Mouse (Mus musculus) small intestine, adult 2 months (tissue): ENCODE measurements around the gene Irf2. TPM values are rescaled to one million over a fixed set of nuclear protein-coding genes. Genes with fewer than 3 reads are reported as not detected.

Experiments
- H3K27ac ChIP-seq: fragments of 200-500 bp; 2 replicates; pipeline ENCODE4 v1.5.1; 2012; ENCODE audit warnings: low read depth, low read length, control low read depth, inconsistent platforms; ENCODE audit not compliant: insufficient read depth
- H3K27me3 ChIP-seq: fragments of 200-500 bp; 2 replicates; pipeline ENCODE4 v1.6.1; 2012; ENCODE audit warnings: mild to moderate bottlenecking, moderate library complexity, low read length, inconsistent platforms; ENCODE audit not compliant: control insufficient read depth, insufficient read depth
- H3K36me3 ChIP-seq: fragments of 200-500 bp; 2 replicates; pipeline ENCODE4 v1.6.1; 2012; ENCODE audit warnings: mild to moderate bottlenecking, low read length, control low read depth, inconsistent platforms; ENCODE audit not compliant: control insufficient read depth, insufficient read depth
- H3K4me1 ChIP-seq: fragments of 200-500 bp; 2 replicates; pipeline ENCODE4 v1.6.1; 2012; ENCODE audit warnings: low read length, inconsistent platforms, mixed read lengths; ENCODE audit not compliant: control insufficient read depth, insufficient read depth, insufficient read length
- H3K4me3 ChIP-seq: fragments of 200-500 bp; 2 replicates; pipeline ENCODE4 v1.5.1; 2012; ENCODE audit warnings: low read depth, mild to moderate bottlenecking, control low read depth, inconsistent platforms, low read length, moderate library complexity
- CTCF ChIP-seq: fragments of 200-500 bp; IDR thresholded peaks from 2 replicates; pipeline ENCODE4 v1.5.1; 2012; ENCODE audit warnings: low read depth, mild to moderate bottlenecking, control low read depth, inconsistent platforms, low read length, moderate library complexity, mixed read lengths; ENCODE audit not compliant: insufficient replicate concordance, insufficient read length; ENCODE audit errors: extremely low read depth
- POLR2A ChIP-seq: fragments of 200-500 bp; IDR thresholded peaks from 2 replicates; pipeline ENCODE4 v1.6.1; 2012; ENCODE audit warnings: low read depth, mild to moderate bottlenecking, control low read depth, inconsistent platforms, low read length, moderate library complexity
- WGBS: fragments of 180-500 bp; shearing (Covaris S2); methylation state at CpG from one replicate; pipeline ENCODE4 v1.1.7; 2018; 5-methylcytosine and 5-hydroxymethylcytosine counted together
- polyA plus RNA-seq: library from polyadenylated mRNA; depleted of rRNA; stranded (reverse); fragments of >200 nt; gene quantifications from 2 replicates; pipeline ENCODE4 v1.2.3, GENCODE M21; 2012

Irf2 gene
- polyA plus RNA-seq, 1 experiment: 29.6 TPM

DNA sequence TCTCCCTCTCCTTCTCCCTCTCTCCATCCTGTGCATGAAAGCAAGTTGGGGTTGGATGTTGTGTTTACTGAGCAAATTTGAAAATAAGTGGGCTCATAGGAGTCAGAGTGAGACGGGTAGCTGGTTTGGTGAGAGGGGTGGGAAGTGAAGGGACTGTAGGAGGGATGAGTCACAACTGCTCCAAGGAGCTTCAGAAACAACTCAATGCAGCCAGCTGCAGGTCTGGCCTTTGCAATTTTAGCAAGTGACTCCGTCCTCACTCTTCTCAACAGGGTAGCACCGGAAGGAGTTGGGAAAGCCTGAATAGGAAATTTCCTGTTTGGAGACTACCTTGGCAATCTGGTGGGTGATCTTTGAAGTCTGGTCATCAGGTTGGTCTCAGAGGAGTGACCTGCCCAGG, 25.1 kb upstream of the Irf2 start:
- 71% methylated on average over 3 of the region's 3 CpGs for WGBS
- Histone ChIP-seq H3K27me3 (no peaks in the 10 kb centered on the region), H3K4me3 (no peak overlapping the region), H3K27ac (no peak overlapping the region), H3K36me3 (no peaks in the 10 kb centered on the region), H3K4me1 (peaks cover 4% of the 10 kb centered on the region; the same call in 1 of the 2 replicates)
- no peak for TF ChIP-seq POLR2A
- TF ChIP-seq CTCF: no peak

DNA sequence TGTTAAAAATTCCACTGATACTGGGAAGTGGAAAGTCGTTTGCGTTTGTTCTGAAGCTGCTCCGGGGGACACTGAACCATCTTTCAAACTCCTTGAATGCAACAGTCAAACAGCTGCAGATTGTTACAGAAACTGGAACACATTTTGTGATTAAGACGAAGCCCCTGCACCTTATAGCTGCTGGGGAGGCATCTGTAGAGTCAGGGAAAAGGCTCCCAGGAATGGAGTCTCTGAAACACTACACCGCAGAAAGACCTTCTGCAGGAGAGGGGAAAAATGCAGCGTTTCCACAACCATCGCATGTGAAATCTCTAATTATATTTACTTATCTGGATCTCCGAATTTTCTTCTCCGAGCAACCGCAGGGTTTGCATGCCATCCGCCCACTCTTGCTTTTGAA, 23.1 kb upstream of the Irf2 start:
- TF ChIP-seq CTCF (no peak), POLR2A (no peak)
- Histone ChIP-seq H3K4me3 (no peak overlapping the region), H3K4me1 (peaks cover 4% of the 10 kb centered on the region; the same call in 1 of the 2 replicates), H3K27me3 (no peaks in the 10 kb centered on the region), H3K27ac (no peak overlapping the region), H3K36me3 (no peaks in the 10 kb centered on the region)
- WGBS: 69% methylated on average over 11 of the region's 11 CpGs

DNA sequence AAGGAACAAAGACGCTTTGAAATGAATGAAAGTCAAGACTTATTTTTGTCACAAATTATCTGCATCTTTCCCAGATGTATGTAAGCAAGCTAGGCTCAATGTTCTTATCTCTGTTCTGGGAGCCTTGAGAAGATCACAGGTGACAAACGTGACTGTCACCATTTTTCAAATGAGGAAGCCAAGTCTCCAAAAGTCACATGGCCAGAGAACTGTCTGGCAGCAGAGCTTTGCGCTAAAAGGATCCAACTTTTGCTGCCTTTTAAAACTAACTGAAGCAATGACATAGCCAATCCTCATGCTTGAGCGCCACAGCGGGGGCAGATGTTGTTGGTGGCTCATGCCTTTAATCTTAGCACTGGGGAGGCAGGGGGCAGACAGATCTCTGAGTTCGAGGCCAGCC, 22.4 kb upstream of the Irf2 start:
- WGBS: 79% methylated on average over 6 of the region's 6 CpGs
- H3K4me3 ChIP-seq: no peak overlapping the region
- H3K27me3 ChIP-seq: no peaks in the 10 kb centered on the region
- no peak overlapping the region for H3K27ac ChIP-seq
- no peaks in the 10 kb centered on the region for H3K36me3 ChIP-seq
- H3K4me1 ChIP-seq: peaks cover 4% of the 10 kb centered on the region; the same call in 1 of the 2 replicates
- no peak for TF ChIP-seq CTCF
- no peak for TF ChIP-seq POLR2A

DNA sequence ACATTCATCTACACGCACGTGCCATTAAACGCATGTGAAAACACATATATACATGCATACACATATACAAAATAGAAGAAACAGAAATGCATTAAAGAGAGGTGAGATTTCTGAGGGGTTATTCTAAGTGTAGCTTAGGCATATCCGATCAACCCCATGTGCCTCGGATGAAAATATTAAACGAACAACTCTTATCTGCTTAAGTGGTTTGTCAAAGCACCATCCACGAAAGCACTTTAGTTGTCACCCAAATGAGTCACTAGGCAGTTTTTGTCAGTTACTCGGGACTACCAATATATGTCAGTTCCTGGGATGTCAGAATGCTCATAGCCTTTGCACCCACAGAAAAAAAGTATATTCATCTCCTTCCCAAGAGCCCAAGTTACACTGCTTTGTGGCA, 21.2 kb upstream of the Irf2 start:
- Histone ChIP-seq H3K27ac (no peak overlapping the region), H3K4me3 (no peak overlapping the region), H3K27me3 (no peaks in the 10 kb centered on the region), H3K4me1 (peaks cover 4% of the 10 kb centered on the region; the same call in 1 of the 2 replicates), H3K36me3 (no peaks in the 10 kb centered on the region)
- TF ChIP-seq POLR2A: no peak
- no peak for TF ChIP-seq CTCF
- 90% methylated on average over 8 of the region's 8 CpGs for WGBS

DNA sequence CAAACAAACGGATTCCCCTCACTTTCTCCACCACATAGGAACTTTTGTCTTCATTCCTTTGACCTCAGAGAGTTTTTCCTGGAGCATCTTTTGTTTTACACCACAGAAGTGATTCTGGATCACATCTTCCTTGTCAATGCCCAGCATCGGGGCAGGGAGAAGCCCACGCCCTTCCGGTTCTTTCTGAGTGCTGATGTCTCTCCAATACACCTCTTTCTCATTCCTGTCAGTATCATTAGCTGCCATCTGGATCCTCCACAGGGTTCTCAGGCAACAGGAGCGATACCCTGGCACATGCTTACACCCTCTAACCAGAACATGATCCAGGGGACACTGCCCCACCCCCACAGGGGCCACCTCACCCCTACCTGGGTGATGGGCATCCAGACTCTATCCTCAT, 20.8 kb upstream of the Irf2 start:
- Histone ChIP-seq H3K4me3 (no peak overlapping the region), H3K27ac (no peak overlapping the region), H3K4me1 (peaks cover 3% of the 10 kb centered on the region; the same call in 1 of the 2 replicates), H3K27me3 (no peaks in the 10 kb centered on the region), H3K36me3 (no peaks in the 10 kb centered on the region)
- TF ChIP-seq POLR2A (no peak), CTCF (no peak)
- WGBS: 87% methylated on average over 5 of the region's 5 CpGs

DNA sequence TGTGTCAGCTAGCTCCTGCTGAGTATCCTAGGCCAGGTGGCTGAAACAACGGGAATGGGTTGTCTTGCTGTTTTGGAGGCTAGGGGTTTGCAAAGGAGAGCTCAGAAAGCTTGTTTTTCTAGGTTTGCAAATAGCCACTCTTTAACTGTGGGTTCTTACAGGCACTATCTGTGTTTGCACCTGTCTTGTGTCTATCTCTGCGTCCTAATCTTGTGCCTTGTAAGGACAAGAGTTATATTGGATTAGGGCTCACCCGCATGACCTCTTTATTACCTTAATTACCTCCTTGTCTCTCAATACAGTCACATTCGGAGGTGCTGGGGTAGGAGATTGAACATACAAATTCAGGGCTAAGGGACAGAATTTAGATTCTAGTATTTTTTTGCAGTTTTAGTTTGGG, 18.9 kb upstream of the Irf2 start:
- H3K27ac ChIP-seq: no peak overlapping the region
- 26% methylated on average over 4 of the region's 4 CpGs for WGBS
- no peaks in the 10 kb centered on the region for H3K36me3 ChIP-seq
- H3K4me3 ChIP-seq: no peak overlapping the region
- no peaks in the 10 kb centered on the region for H3K4me1 ChIP-seq
- no peaks in the 10 kb centered on the region for H3K27me3 ChIP-seq
- no peak for TF ChIP-seq POLR2A
- no peak for TF ChIP-seq CTCF

DNA sequence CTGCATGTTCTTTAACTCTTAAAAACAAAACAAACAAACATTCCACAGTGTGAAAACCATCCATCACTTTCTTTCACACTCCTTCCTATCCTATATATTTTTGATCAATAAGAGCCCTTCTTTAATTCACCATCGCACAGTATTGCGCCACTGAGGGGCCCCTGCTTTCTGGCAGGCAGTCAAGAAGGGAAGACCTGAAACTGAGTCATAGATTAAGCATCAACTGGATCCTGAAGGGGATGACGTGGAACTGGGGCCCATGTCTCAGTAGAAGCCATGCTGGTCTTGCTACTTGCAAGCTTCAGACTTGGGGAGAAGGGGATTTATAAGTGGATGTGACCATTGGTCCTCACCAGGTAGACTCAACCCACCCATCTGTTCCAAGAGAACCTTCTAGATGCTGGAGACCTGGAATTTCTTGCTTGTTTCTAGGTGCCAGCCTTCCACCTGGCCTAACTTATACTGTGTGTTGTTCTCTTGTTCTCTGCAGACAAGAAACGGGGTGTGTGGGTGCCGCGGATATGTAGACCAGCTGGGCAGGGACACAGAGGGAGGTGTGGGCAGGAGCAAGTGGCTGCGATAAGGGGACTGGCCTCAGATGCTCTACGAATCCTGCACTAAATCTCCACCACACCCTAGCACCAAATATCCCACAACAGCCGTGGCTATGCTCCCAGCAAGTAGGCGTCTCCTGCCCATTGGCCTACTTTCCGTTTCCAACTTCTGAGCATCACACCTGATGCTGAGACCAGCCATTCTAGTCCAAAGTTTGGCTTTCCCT, 18.3 kb upstream of the Irf2 start:
- no peak overlapping the region for H3K27ac ChIP-seq
- no peak overlapping the region for H3K4me3 ChIP-seq
- 65% methylated on average over 11 of the region's 11 CpGs for WGBS
- TF ChIP-seq CTCF (no peak), POLR2A (no peak)
- H3K4me1 ChIP-seq: no peaks in the 10 kb centered on the region
- no peaks in the 10 kb centered on the region for H3K27me3 ChIP-seq
- H3K36me3 ChIP-seq: no peaks in the 10 kb centered on the region
